Mouse (Mus musculus) megakaryocyte, adult 5-6 weeks (primary cell): ENCODE data around the gene Pwp2. TPM values are rescaled to one million over a fixed set of nuclear protein-coding genes. Genes with fewer than 3 reads are reported as not detected.
"Not testable (repeated sequence)": the region's sequence is repeated elsewhere in the genome, so short reads cannot be mapped to it uniquely, and the experiment has no call there.

Experiments
- ATAC-seq: 2 replicates; pipeline ENCODE4 v1.8.0; 2016; ENCODE audit warnings: mild to moderate bottlenecking, inconsistent platforms; ENCODE audit not compliant: poor library complexity, severe bottlenecking
- total RNA-seq, 2 experiments: library from RNA; stranded (forward) in 1 of 2; stranded (reverse) in 1 of 2; fragments of 153-499, 151-499 nt in 1 of 2; fragments of 221-1000, 200-1000 nt in 1 of 2; gene quantifications; 2 replicates each; pipeline versions ENCODE4 v1.2.3 to v1.2.4; 2015 to 2017

The Pwp2 gene
- total RNA-seq, 2 experiments from 2014 or later = 3.0 to 8.8 TPM

DNA sequence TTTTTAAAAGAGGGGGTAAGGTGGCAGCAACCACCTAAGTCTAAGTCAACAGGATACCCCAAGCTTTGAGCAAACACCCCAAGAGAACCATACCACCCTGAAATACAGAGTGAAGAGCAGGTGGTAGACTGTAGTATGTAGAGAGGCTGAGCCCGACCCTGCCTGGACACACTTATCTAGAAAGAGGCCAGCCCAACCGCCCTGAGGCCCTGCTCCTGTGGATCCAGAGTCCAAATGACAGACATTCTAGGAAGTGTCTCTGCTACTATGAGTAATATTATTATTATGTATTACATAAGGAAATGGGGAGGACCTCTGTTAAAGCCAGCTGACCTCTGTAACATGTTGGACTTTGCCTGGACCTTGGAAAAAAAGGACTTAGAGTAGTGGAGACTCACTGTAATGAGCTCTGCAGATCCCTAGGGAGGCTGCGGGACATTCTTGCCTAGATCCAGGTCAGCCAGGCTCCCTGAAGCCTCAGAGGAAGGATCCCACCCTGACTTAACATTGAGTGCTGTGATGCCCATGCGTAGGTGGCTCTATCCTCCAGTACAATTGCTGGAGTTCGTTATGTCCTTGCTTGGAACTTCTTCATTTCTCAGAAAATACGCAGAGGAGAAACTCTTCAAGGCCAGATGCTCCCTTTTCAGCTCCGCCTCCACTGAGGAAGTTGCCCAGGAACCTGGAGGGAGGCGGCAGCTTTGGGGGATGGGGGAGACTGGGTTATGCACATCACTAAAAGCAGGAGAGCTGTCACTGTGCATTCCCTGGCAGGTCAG, 41.0 kb downstream of the Pwp2 start:
- ATAC-seq = peak; percentile 34

DNA sequence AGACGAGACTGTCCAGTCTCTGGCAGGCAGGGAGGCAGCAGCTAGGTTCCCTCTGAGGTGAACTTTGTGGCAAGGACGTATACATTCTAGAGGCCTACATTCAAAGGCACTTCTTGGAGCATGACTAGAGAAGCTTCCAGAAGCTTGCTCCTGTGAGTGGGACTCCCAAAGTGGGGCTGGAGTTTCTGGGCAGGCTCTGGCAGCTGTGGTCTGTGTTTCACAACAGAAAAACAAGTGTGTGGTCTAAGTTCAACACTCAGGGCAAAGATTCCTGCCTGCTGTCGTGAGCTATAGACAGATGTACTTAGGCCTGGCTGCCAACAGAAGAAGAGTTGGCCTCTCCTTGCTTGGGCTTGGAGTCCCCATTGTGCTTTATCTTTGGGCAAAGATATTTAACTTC, 44.1 kb downstream of the Pwp2 start:
- ATAC-seq = no peak

DNA sequence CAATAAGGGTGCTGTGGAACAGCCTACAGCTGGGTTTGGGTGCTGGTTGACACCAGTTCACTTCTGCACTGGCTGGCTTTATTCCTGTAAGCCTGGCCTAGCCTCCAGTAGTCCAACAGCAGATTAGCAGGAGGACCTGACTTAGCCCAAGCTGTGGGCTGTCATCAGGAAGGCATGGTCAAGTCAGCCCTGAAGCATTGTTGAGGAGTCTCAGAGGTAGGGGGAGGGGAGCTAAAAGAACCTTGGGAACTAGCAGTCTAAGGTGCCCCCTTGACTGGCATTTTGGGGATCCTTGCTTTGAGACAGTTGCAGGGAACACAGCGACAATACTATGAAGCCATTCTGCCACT, 44.7 kb downstream of the Pwp2 start:
- ATAC-seq = no peak

DNA sequence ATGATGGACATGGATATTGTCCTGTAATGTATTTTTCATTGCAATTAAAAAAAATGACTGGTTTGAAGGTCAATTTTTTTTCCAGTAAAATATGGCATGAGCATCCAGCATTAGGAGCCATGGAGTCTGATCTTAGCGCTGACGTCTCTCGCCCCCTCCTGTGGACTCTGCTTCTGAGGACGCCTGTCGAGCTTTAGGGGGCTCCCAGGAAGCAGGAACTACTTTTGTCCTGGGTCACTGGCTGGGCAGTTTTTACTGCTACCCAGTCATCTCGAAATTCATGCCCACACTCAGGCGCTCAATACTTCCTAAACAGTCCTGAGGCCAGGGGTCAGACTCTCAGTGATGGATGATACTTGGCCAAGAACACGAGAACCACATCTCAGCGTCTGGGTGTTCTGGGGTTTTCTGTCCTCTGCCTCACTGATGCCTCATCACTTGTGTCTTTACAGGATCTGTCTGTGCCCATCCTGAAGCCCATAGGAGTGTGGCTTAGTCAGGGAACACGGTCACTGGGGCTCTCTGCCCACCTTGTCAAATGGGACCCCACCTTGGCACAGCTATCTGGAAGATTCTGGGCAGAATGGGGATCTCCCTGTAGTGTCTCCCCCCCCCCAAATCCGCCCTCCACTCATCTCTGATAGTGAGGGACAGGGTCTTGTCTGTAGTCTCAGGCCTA, 45.2 kb downstream of the Pwp2 start:
- no peak for ATAC-seq

DNA sequence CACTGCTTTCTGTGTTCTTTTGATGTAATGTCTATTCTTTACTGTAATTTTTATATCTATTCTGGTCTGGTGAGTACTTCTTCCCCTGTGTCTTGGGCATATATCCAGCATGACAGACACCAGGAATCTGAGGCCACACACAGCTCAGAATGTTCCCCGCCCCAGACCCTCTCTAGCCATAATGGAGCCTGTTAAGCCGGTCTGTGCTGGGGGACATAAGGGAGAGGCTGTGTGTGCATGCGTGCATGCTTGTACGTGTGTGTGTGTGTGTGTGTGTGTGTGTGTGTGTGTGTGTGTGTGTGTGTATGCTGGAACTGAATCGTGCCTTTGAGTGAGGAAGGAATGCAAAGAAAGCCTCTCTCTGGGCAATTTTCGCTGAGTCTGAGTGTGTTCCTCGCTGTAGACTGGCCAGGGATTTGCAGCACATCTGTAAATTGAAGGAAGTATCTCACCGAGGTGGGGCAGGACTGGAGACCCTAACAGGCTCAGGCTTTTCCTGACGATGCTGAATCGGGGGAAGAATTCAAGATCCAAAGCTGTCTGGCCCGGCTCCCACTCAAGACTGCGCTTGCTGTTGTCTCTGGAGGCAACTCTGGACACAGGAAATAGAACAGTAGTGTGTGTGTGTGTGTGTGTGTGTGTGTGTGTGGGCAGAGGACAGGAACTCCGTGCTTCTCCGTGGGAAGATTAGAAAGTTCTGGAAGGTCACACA, 46.0 kb downstream of the Pwp2 start:
- no peak for ATAC-seq

DNA sequence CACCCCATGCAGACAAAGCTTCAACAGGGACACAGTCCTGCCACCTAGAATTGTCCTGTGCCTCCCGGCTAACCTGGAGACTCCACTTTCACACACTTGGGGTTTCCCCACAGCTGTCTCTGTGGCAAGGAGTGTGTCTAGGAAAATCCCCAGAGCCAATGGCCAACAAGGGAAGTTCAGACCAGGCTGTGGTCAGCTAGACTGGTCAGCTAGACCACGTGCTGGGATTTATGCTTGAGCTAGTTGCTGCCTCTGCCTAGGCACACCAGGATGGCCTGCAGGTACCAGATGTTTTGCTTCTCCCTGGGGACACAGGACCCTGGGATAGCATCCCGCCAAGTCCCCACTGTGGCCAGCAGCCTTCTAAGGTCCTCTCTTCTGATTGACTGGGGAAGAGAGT, 47.8 kb downstream of the Pwp2 start:
- no peak for ATAC-seq

DNA sequence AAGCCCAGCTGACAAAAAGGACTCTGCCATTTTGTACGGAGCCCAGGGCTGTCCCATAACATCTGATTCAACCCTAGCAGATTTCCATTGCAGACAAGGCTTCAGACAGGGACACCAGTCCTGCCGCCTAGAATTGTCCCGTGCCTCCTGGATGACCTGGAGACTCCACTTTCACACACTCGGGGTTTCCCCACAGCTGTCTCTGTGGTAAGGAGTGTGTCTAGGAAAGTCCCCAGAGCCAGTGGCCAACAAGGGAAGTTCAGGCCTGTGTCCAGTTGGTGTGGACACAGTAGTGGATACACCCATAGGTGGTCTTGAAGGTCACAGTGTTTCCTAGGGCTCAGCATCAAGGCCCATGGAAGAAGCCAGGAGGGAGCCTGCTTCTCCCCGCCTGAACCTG, 49.0 kb downstream of the Pwp2 start:
- ATAC-seq = no peak

DNA sequence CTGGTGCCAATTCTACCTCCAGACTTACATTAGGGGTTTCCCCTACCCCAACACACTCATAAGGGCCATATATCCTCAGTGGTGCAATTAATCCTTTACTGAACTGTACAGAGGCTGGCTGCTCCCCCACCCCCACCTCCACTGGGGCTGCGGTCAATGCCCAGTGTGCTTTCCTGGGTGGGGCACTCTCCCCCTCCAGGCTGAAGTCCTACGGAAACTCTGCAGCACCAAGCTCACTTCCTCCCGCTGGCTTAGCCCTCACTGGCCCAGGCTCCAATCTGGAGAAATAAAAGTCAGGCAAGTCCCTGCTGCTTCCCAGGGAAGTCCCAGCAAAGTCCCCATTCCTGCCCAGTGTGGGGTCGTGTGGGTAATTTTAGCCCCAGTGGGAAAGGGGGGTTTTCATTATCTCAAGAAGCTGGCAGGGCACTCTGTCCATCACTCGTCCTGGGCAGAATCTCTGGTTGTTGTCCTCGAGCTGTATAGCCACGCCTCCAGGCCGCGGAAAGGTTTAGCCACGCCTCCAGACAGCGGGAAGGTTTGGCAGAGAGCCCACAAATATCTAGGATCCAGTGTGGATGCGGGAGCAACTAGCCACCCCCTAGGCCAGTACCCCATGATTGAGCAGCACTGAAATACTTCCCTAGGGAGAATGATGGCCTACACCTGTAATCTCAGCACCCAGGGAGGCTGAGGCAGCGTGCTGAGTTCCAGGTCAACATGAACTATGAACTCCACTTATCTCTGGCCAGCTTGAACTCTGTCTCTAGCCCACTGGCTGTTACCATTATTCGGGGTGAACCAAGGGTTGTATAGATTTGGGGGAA, 49.8 kb downstream of the Pwp2 start:
- peak; percentile 79 for ATAC-seq

DNA sequence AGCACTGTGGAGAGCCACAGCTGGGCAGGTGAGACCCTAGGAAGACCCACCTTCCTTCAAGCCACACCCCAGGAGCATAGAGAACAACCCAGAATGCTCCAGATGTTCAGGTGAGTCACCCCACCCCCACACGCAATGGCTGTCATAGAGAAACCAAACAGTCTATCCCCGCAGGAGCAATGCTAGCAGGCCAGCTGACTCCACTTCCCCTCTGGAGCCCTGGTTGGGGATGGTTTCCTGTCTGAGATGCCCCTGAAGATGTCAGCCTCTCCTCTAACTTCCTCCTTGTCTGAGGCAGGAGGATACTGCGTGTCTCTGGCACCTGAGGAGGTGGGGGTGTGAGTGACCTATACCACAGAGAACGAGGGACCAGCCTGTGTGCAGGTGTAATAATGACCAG, 50.5 kb downstream of the Pwp2 start:
- ATAC-seq = peak; percentile 76

DNA sequence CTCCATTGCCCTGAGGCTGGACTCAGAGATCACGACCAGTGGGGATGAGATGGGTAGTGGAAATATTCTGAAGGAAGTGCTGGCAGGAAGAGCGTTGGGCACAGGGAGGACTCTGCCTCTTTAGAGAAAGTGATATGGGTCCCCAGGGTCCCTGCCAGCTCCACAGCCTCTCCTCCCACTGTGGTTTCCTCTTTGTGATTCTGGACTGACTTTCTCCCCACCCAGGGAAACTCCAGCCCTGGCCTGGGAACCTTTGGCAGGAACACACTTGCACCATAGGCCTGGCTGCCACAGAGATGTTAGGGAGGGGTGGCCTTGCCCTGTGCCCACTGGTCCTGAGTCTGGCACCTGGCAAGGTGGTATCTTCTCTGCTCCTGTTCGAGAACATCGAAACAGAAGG, 55.0 kb downstream of the Pwp2 start:
- ATAC-seq = no peak

DNA sequence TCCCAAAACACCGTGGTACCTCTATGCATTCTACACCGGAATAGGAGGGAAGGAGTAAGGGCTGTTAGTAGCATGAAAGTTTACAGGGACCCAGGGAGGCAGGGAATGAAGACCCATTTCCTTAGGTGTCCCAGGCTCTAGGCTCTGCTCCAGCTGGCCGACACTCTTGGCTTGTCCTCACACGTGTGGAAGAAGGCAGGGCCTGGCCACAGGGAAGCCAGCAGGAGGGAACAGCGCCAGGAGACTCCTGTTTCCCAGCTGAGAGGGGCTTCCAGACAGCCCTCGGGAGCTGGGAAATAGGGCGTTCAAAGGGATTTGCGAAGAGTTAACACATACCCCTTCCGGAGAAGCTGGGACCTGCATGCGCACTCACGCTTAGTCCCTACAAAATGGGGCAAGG, 55.5 kb downstream of the Pwp2 start:
- no peak for ATAC-seq

DNA sequence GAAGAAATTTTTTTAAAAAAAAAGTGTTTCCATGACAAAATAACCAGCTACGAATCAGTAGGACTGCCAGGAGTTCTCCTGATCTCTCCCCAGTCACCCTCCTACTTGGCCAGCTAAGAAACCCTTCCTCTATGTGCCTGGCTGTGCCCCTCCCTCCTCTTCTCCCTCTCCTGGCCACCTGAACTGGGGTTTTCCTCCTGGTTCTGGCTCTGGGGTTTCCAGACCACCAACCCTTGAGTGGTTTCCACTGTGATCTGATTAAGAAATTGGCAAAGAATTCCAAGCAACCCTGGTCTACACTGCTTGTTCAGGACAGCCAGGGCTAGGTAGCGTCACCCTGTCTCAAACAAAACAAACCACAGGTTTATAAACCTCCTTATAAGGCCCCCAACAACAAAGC, 56.3 kb downstream of the Pwp2 start:
- no peak for ATAC-seq

DNA sequence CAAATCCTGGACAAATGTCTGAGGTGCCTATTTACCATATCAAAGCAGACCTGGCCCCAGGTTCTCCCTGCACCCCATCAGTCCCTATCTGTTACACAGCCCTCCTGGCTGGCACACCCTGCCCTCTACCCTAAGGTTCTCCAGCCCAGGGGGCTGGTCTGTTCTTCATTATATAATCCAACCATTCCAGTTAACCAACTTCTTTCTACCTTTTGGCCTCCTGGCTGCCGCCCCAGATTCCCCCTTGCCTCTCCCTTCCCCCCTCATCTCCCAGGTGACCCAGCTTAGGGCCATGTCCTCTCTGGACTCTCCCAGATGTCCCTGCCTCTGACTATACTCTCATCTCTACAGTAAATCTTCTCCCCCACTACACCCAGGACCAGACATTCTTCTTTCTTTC, 57.0 kb downstream of the Pwp2 start:
- no peak for ATAC-seq

DNA sequence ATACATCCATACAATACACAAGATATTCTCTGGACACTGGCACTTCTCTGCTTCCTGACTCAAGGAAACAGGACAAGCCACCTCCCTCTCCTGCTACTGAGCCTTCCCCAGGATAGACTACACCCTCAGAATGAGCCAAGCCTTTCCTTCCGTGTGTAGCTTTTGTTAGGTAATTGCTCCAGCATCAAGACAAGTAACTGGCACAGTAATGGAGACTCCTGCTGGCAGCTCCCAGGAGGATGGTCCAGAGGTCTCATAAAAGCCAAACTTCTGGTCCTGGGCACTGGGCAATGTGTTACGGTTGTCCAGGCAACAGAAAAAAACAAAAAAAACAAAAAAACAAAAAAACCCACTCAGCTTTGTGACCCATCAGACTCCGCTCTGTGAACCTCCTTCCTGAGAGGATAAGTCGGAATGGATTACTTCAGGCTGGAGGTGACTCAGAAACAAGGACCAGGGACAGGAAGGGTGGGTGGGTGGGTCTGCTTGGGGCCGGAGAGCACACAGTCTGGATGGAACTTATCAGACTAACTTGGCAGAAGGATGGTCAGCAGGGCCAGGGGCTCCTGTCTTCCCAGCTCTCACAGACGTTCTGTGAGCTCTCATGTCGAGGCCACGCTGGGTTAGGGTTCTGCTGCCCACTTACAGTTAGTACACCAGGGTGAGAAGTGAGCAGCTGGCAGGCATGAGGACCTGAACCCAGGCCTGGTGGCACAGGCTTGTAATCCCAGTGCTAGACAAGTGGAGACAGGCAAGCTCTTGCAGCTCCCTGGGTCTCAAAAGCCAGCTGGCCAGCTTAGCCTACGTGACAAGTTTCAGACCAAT, 57.7 kb downstream of the Pwp2 start:
- no peak for ATAC-seq

DNA sequence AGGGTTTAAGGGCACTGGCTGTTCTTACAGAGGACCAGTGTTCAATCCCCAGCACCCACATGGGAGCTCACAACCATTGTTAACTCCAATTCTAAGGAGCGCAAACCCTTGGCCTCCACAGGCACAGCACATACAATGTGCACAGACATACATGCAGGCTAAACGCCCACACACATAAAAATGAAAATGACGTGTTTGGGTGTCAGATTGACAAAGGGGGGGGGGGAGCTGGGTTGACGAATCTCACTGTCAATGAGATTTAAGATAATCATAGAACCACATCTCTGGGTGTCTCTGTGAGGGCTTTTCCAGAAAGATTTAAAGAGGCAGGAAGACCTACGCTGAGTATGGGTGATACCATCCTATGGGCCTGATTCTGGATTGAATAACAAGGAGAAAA, 58.6 kb downstream of the Pwp2 start:
- no peak for ATAC-seq

DNA sequence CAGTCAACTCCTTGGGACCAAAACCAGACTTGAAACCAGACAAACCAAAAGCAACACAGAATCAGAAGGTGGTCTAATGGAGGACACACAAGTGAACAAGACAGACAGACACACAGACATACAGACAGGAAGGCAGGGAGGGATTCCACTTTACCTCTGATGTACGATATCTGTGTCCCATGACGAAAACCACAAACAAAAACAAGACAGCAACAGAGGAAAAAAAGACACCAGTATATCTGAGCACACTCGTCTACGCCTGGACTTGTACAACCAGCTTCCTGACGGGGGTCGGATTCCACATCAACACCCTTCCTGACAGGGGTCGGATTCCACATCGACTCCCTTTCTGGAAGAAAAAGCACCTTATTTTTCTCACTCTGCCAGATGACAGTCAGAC, 59.9 kb downstream of the Pwp2 start:
- ATAC-seq = not testable (repeated sequence)

DNA sequence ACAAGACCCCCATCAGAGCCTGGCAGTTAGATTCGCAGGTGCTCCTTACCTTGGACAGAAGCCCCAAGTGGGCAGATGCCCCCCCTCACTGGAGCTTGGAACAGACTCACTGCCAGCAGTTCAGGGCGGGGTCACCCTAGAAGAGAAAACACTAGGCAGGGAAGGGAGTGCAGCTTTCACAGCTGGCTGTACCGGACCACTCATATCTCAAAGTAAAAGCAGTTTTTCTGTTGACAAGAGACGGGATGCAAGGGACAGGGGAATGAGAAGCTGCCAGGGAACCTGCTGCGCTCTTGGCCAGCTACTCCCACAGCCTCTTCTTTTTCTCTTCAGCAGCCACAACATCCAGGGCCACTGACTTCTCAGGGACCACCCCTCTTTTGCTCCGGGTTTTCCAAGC, 60.8 kb downstream of the Pwp2 start:
- ATAC-seq = not testable (repeated sequence)
